Mouse (Mus musculus) liver, embryonic 16.5 days (tissue): ENCODE results near the gene Ccp110. TPM values are rescaled to one million over a fixed set of nuclear protein-coding genes. Genes with fewer than 3 reads are reported as not detected.

Experiments
- ATAC-seq: fragments of 200-750 bp; cut with Nextera tagmentation; 2 replicates; pipeline ENCODE4 v1.8.0; 2017; ENCODE audit warnings: low read depth, mild to moderate bottlenecking, moderate number of reproducible peaks, moderate library complexity
- H3K27ac ChIP-seq: fragments of 300-500 bp; sonication (generic); 2 replicates; pipeline ENCODE4 v1.5.1; 2014; ENCODE audit warnings: mild to moderate bottlenecking, low read length
- H3K27me3 ChIP-seq: fragments of 300-500 bp; sonication (generic); 2 replicates; pipeline ENCODE4 v1.6.1; 2014; ENCODE audit warnings: low read depth, low read length, mixed read lengths; ENCODE audit not compliant: control insufficient read depth, insufficient read depth
- H3K36me3 ChIP-seq: fragments of 300-500 bp; sonication (generic); 2 replicates; pipeline ENCODE4 v1.6.1; 2014; ENCODE audit warnings: mild to moderate bottlenecking; ENCODE audit not compliant: control insufficient read depth, insufficient read depth
- H3K4me1 ChIP-seq: fragments of 300-500 bp; sonication (generic); 2 replicates; pipeline ENCODE4 v1.6.1; 2014; ENCODE audit warnings: low read depth, low read length, mixed read lengths; ENCODE audit not compliant: control insufficient read depth
- H3K4me2 ChIP-seq: fragments of 300-500 bp; sonication (generic); 2 replicates; pipeline ENCODE4 v1.6.1; 2014; ENCODE audit warnings: low read depth, low read length, mixed read lengths
- H3K4me3 ChIP-seq: fragments of 300-500 bp; sonication (generic); 2 replicates; pipeline ENCODE4 v1.5.1; 2014; ENCODE audit warnings: low read depth, mild to moderate bottlenecking, low read length
- H3K9ac ChIP-seq: fragments of 300-500 bp; sonication (generic); 2 replicates; pipeline ENCODE4 v1.6.1; 2014; ENCODE audit warnings: low read depth, low read length
- H3K9me3 ChIP-seq: fragments of 300-500 bp; sonication (generic); replicated peaks from 2 replicates; pipeline ENCODE4 v1.6.1; 2016; ENCODE audit warnings: low read length; ENCODE audit not compliant: control insufficient read depth
- WGBS: fragments of 180-500 bp; shearing (Covaris S2); extraction: QIAGEN DNeasy Blood & Tissue Kit; methylation state at CpG from one replicate; pipeline ENCODE4 v1.1.7; 2014; ENCODE audit not compliant: insufficient replicate concordance; 5-methylcytosine and 5-hydroxymethylcytosine counted together
- polyA plus RNA-seq: library from polyadenylated mRNA; unstranded; fragments of >200 nt; fragmentation: Nextera tagmentation; extraction: Ambion mirVana; gene quantifications from 2 replicates; pipeline ENCODE4 v1.2.1, GENCODE M21; 2015

The Ccp110 gene
- polyA plus RNA-seq, 1 experiment from 2014 or later: 8.9 TPM

DNA sequence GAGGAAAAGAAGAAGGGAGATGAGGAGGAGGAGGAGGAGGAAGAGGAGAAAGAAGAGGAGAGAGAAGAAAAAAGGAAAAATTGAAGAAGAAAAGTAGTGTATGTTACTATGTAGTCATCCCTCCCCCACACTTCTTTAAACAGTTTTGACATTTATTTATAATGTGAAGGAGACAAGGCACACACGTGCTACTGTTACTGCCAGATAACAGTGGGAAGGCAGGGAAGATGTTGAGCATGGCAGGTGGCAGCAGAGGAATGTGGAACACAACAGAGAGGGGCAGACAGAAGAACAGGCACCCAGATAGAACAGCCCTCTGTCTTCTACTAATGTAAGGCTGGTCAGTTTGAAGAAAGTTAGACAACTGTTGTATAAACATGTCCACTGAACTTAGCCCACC is 57.3 kb downstream of the Ccp110 start:
- no peaks in the 10 kb centered on the region; the same call in 1 of the 2 replicates for H3K36me3 ChIP-seq
- no peak overlapping the region for H3K4me2 ChIP-seq
- no peak overlapping the region for H3K4me3 ChIP-seq
- ATAC-seq: peak; percentile 35; the same call in 1 of the 2 replicates
- H3K4me1 ChIP-seq: no peaks in the 10 kb centered on the region
- H3K27ac ChIP-seq: no peak overlapping the region
- WGBS: 15% methylated on average over 1 of the region's 1 CpGs
- H3K9me3 ChIP-seq: no peaks in the 10 kb centered on the region
- no peak overlapping the region for H3K9ac ChIP-seq
- H3K27me3 ChIP-seq: no peaks in the 10 kb centered on the region

DNA sequence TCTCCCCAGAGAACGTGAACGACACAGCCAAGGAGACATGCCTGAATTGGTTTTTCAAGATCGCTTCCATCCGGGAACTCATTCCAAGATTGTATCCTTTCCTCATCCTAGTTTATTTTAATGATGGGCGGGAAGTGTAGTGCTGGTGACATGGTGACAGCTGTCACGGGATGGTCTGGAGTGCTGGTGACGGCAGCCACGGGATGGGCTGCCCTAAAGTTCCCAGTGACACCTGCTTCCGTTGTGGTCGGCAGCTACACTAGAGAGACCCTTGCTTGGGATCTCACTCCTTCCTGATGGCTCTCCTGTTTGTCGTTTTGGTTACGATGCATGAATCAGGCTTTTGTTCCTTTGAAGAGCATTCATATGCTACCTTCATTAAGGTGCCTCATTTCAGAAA is 60.7 kb downstream of the Ccp110 start:
- Histone ChIP-seq H3K4me1 (no peaks in the 10 kb centered on the region), H3K27ac (no peak overlapping the region), H3K4me2 (no peak overlapping the region), H3K4me3 (no peak overlapping the region), H3K36me3 (no peaks in the 10 kb centered on the region; the same call in 1 of the 2 replicates), H3K9ac (no peak overlapping the region), H3K9me3 (no peaks in the 10 kb centered on the region), H3K27me3 (no peaks in the 10 kb centered on the region)
- ATAC-seq: no peak
- WGBS: 79% methylated on average over 12 of the region's 12 CpGs

DNA sequence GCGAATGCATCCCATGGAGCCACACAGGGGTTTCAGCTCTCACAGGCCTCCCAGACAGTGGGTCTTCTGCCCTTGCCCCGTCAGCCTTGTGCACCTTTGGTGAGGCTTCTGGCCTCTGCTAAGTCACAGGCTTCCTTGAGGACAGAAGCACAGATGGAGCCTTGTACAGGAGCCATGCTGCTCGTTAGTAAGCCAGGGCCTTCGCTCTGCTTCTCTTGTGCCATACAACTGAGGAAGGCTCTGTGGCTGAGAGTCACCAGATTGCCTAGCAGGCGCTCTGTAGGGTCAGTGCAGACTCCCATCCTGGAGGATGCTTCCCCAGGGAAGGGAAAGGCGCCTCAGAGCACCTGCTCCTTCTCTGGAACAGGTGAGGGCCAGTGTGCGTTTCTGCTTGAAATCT is 63.6 kb downstream of the Ccp110 start:
- no peaks in the 10 kb centered on the region for H3K9me3 ChIP-seq
- H3K27me3 ChIP-seq: no peaks in the 10 kb centered on the region
- H3K4me3 ChIP-seq: no peak overlapping the region
- no peak overlapping the region for H3K27ac ChIP-seq
- ATAC-seq: no peak
- 71% methylated on average over 7 of the region's 7 CpGs for WGBS
- H3K36me3 ChIP-seq: no peaks in the 10 kb centered on the region; the same call in 1 of the 2 replicates
- no peak overlapping the region for H3K4me2 ChIP-seq
- H3K4me1 ChIP-seq: no peaks in the 10 kb centered on the region
- no peak overlapping the region for H3K9ac ChIP-seq

DNA sequence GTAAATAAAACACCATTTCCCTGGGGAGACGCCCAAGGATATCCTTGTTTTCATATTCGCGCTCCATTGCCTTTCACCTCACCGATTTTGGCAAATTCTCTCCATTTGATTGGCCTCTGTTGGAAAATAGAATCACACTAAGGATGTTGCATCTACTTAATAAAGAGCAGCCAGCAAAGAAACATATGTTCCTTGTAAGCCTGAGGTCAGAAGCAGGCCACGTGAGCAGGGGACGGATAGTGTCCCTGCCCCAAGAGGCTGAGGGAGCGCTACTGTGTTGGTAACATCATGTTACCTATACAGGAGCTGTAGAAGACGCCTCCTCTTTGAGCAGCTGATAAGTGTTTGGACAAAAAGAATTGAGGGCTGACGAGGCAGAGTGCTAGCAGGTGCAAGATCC is 64.1 kb downstream of the Ccp110 start:
- no peaks in the 10 kb centered on the region for H3K4me1 ChIP-seq
- H3K27me3 ChIP-seq: no peaks in the 10 kb centered on the region
- no peak overlapping the region for H3K4me3 ChIP-seq
- no peak overlapping the region for H3K4me2 ChIP-seq
- H3K27ac ChIP-seq: no peak overlapping the region
- H3K36me3 ChIP-seq: no peaks in the 10 kb centered on the region; the same call in 1 of the 2 replicates
- H3K9ac ChIP-seq: no peak overlapping the region
- no peaks in the 10 kb centered on the region for H3K9me3 ChIP-seq
- 80% methylated on average over 9 of the region's 9 CpGs for WGBS
- ATAC-seq: no peak

DNA sequence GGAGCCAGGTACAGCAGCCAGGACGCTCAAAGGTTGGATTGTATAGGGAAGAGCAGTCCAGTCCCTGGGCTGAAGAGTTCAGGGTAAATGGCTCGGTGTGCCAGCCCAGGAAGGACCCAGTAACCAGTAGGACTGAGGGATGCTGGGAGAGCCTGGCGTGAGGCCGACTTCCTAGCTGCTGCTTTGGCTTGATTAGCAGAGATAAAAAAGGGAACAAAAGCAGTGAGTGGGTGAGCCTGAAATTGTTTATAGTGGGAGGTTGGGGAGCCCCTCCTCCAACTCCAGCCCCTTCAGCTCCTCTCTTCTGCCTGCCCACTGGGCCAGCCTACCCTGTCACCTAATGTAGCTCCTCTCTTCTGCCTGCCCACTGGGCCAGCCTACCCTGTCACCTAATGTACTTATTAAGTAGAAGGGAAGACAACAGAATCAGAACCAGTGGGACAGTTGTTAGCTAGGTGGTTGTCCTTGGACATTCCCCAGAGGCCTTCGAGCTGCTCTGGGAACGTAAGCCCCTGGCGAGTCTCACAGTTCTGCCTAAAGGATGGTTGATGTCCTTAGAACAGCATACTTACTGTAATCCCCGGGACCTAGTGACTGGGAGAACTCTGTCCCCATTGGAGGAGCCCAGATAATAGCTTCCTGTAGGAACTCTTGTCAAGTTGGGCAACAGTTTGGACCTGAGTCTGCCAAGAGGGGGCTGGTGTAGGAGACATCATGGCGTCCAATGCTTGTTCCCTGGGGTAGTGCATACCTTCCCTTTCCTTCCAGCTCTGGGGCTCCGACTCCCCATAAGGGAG is 65.4 kb downstream of the Ccp110 start:
- Histone ChIP-seq H3K4me2 (no peak overlapping the region), H3K9ac (no peak overlapping the region), H3K36me3 (no peaks in the 10 kb centered on the region; the same call in 1 of the 2 replicates), H3K4me1 (no peaks in the 10 kb centered on the region), H3K4me3 (no peak overlapping the region), H3K27ac (no peak overlapping the region), H3K27me3 (no peaks in the 10 kb centered on the region), H3K9me3 (no peaks in the 10 kb centered on the region)
- WGBS: 60% methylated on average over 10 of the region's 10 CpGs
- ATAC-seq: 0 out of 2 replicates have a peak, but pooled peaks have one; percentile 3

DNA sequence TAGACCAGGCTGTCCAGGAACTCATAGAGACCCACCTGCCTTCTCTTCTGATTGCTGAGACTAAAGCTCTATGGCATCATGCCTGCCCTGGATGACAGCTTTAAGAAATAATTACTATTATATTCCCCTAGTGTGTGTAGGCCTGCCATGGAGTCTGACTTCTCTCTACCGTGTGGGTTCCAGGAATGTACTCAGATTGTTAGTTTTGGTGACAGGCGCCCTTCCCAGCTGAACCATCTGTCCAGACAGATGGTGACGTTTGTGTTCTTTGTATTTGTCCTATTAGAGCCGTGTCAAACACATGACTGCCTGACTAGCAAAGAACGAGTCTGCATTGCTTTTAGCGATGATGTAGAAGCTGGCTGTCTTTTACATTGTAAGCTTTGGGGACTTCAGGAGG is 66.2 kb downstream of the Ccp110 start:
- no peak overlapping the region for H3K27ac ChIP-seq
- H3K9me3 ChIP-seq: no peaks in the 10 kb centered on the region
- no peaks in the 10 kb centered on the region for H3K27me3 ChIP-seq
- H3K9ac ChIP-seq: no peak overlapping the region
- 73% methylated on average over 6 of the region's 6 CpGs for WGBS
- no peaks in the 10 kb centered on the region for H3K4me1 ChIP-seq
- ATAC-seq: no peak
- no peak overlapping the region for H3K4me2 ChIP-seq
- no peak overlapping the region for H3K4me3 ChIP-seq
- H3K36me3 ChIP-seq: no peaks in the 10 kb centered on the region

DNA sequence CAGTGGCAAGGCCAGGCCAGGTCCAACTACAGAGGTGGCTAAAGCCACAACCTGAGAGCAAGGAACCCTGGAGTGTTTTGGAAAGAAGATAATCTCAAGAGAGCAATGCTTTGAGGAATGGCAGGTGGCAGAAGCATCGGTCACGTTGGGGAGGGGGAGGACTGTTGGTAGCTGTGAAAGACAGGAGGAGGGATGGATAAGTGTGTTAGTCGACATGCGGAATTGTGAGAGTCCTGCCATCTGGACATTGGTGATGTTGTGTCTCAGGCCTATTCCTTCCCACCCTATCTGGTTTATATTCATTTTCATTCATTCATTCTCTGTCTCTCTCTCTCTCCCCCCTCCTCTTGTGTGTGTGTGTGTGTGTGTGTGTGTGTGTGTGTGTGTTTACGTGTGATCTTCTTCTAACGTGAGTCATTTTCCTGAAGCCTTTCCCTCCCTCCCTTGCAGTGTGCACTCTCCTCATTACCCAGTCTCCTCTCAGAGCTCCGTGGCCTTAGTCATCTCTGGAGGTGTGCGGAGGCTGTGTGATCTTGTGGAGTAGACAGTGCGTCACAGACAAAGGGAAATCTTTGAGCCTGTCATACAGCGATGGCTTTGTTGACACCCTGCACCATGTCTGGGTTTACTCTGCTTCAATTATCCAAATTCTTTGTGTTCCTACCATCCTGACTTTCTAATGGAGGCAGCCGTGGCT is 71.1 kb downstream of the Ccp110 start:
- Histone ChIP-seq H3K4me3 (no peak overlapping the region), H3K4me2 (no peak overlapping the region), H3K27ac (no peak overlapping the region), H3K9me3 (no peaks in the 10 kb centered on the region), H3K27me3 (no peaks in the 10 kb centered on the region), H3K9ac (no peak overlapping the region), H3K4me1 (no peaks in the 10 kb centered on the region), H3K36me3 (no peaks in the 10 kb centered on the region)
- WGBS: 75% methylated on average over 11 of the region's 11 CpGs
- no peak for ATAC-seq

DNA sequence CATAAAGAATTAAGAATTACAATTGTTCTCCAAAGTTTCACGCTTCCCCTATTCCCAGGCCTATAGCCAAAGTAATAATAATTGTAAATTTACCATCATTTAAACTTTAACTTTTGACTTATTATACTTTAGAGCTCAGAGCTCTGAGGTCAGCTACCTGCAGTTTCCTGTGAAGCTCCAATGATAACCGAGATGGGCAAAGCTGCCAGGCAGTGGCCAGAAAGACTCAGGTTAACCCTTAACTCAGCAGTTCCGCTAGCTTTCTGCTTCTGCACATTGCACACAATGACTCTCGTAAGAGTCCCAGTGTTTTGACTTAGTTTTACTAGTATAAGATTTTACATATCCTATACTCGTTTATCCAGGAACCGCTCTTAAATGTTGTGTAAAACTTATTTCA is 73.7 kb downstream of the Ccp110 start:
- 74% methylated on average over 6 of the region's 6 CpGs for WGBS
- H3K9me3 ChIP-seq: no peaks in the 10 kb centered on the region
- H3K27me3 ChIP-seq: no peaks in the 10 kb centered on the region
- H3K36me3 ChIP-seq: no peaks in the 10 kb centered on the region
- ATAC-seq: no peak
- H3K4me3 ChIP-seq: no peak overlapping the region
- H3K4me2 ChIP-seq: no peak overlapping the region
- no peak overlapping the region for H3K9ac ChIP-seq
- no peak overlapping the region for H3K27ac ChIP-seq
- H3K4me1 ChIP-seq: no peaks in the 10 kb centered on the region
